Mouse (Mus musculus) midbrain, embryonic 12.5 days (tissue): ENCODE measurements at regions not wholly inside any gene's neighbourhood (a gene's known extent, or its start where the extent isn't known, plus 50 kb on each side); places are given as distances from the start of the nearest gene placed in this dataset.

Source experiments
- ATAC-seq: fragments of 200-750 bp; cut with Nextera tagmentation; 2 replicates; pipeline ENCODE4 v1.8.0; 2017; ENCODE audit warnings: low read depth, moderate TSS enrichment, moderate library complexity; ENCODE audit not compliant: low FRiP score
- H3K27ac ChIP-seq: fragments of 300-500 bp; sonication (generic); replicated peaks from 2 replicates; pipeline ENCODE4 v1.5.1; 2016; ENCODE audit warnings: mild to moderate bottlenecking
- H3K27me3 ChIP-seq: fragments of 300-500 bp; sonication (generic); 2 replicates; pipeline ENCODE4 v1.6.1; 2016; ENCODE audit warnings: mild to moderate bottlenecking
- H3K36me3 ChIP-seq: fragments of 300-500 bp; sonication (generic); 2 replicates; pipeline ENCODE4 v1.6.1; 2016
- H3K4me1 ChIP-seq: fragments of 300-500 bp; sonication (generic); 2 replicates; pipeline ENCODE4 v1.6.1; 2016
- H3K4me2 ChIP-seq: fragments of 300-500 bp; sonication (generic); replicated peaks from 2 replicates; pipeline ENCODE4 v1.6.1; 2016; ENCODE audit warnings: mild to moderate bottlenecking, moderate library complexity
- H3K4me3 ChIP-seq: fragments of 300-500 bp; sonication (generic); 2 replicates; pipeline ENCODE4 v1.5.1; 2016; ENCODE audit warnings: mild to moderate bottlenecking
- H3K9ac ChIP-seq: fragments of 300-500 bp; sonication (generic); replicated peaks from 2 replicates; pipeline ENCODE4 v1.6.1; 2016; ENCODE audit warnings: mild to moderate bottlenecking, moderate library complexity
- H3K9me3 ChIP-seq: fragments of 300-500 bp; sonication (generic); 2 replicates; pipeline ENCODE4 v1.6.1; 2016; ENCODE audit warnings: mild to moderate bottlenecking
- WGBS: fragments of 180-500 bp; shearing (Covaris S2); methylation state at CpG from one replicate; pipeline ENCODE4 v1.1.7; 2016; 5-methylcytosine and 5-hydroxymethylcytosine counted together

GRCm38 (mm10) chr2:159053534-159053933, 258.9 kb downstream of the Dhx35 start:
- H3K27ac ChIP-seq: no peak overlapping the region
- H3K4me2 ChIP-seq: no peak overlapping the region
- peaks cover 8% of the 10 kb centered on the region; the same call in 1 of the 2 replicates for H3K4me1 ChIP-seq
- no peaks in the 10 kb centered on the region for H3K36me3 ChIP-seq
- no peak overlapping the region for H3K4me3 ChIP-seq
- H3K27me3 ChIP-seq: no peaks in the 10 kb centered on the region; the same call in 1 of the 2 replicates
- H3K9me3 ChIP-seq: no peaks in the 10 kb centered on the region
- no peak overlapping the region for H3K9ac ChIP-seq
- ATAC-seq: 0 out of 2 replicates have a peak, but pooled peaks have one; percentile 27
- 65% methylated on average over 10 of the region's 10 CpGs for WGBS

- Histone ChIP-seq H3K9me3 (no peaks in the 10 kb centered on the region), H3K4me1 (peaks cover 8% of the 10 kb centered on the region; the same call in 1 of the 2 replicates), H3K9ac (no peak overlapping the region), H3K27ac (no peak overlapping the region), H3K27me3 (no peaks in the 10 kb centered on the region; the same call in 1 of the 2 replicates), H3K4me3 (no peak overlapping the region), H3K36me3 (no peaks in the 10 kb centered on the region), H3K4me2 (no peak overlapping the region)
- peak; percentile 69 for ATAC-seq
- WGBS: 66% methylated on average over 4 of the region's 4 CpGs
Measured at GRCm38 (mm10) chr2:159053936-159054335, 259.3 kb downstream of the Dhx35 start.

GRCm38 (mm10) chr2:159054451-159054850, 259.8 kb downstream of the Dhx35 start:
- ATAC-seq: no peak
- no peak overlapping the region for H3K4me2 ChIP-seq

GRCm38 (mm10) chr2:159055780-159056179, 261.2 kb downstream of the Dhx35 start:
- H3K27me3 ChIP-seq: no peaks in the 10 kb centered on the region; the same call in 1 of the 2 replicates
- no peak overlapping the region for H3K4me2 ChIP-seq
- H3K27ac ChIP-seq: no peak overlapping the region
- no peak for ATAC-seq
- no peaks in the 10 kb centered on the region for H3K9me3 ChIP-seq
- WGBS: 63% methylated on average over 6 of the region's 6 CpGs
- H3K36me3 ChIP-seq: no peaks in the 10 kb centered on the region
- no peak overlapping the region for H3K9ac ChIP-seq
- peaks cover 8% of the 10 kb centered on the region; the same call in 1 of the 2 replicates for H3K4me1 ChIP-seq
- H3K4me3 ChIP-seq: no peak overlapping the region

More at GRCm38 (mm10) chr2:159054451-159054850, 259.8 kb downstream of the Dhx35 start:
- Histone ChIP-seq H3K4me1 (peaks cover 8% of the 10 kb centered on the region; the same call in 1 of the 2 replicates), H3K9me3 (no peaks in the 10 kb centered on the region), H3K36me3 (no peaks in the 10 kb centered on the region), H3K9ac (no peak overlapping the region), H3K27me3 (no peaks in the 10 kb centered on the region; the same call in 1 of the 2 replicates), H3K27ac (no peak overlapping the region), H3K4me3 (no peak overlapping the region)
- 82% methylated on average over 3 of the region's 3 CpGs for WGBS

GRCm38 (mm10) chr2:159056960-159057359, 262.4 kb downstream of the Dhx35 start:
- Histone ChIP-seq H3K4me2 (no peak overlapping the region), H3K27me3 (no peaks in the 10 kb centered on the region; the same call in 1 of the 2 replicates), H3K4me3 (no peak overlapping the region), H3K4me1 (peaks cover 8% of the 10 kb centered on the region; the same call in 1 of the 2 replicates), H3K9ac (no peak overlapping the region), H3K27ac (no peak overlapping the region), H3K36me3 (no peaks in the 10 kb centered on the region), H3K9me3 (no peaks in the 10 kb centered on the region)
- 86% methylated on average over 3 of the region's 3 CpGs for WGBS
- ATAC-seq: no peak

- H3K4me1 ChIP-seq: peaks cover 8% of the 10 kb centered on the region; the same call in 1 of the 2 replicates
- no peaks in the 10 kb centered on the region for H3K36me3 ChIP-seq
- ATAC-seq: no peak
- H3K27me3 ChIP-seq: no peaks in the 10 kb centered on the region; the same call in 1 of the 2 replicates
- H3K4me2 ChIP-seq: no peak overlapping the region
- H3K27ac ChIP-seq: no peak overlapping the region
- no peak overlapping the region for H3K4me3 ChIP-seq
- 87% methylated on average over 5 of the region's 5 CpGs for whole genome bisulfite sequencing
- H3K9me3 ChIP-seq: no peaks in the 10 kb centered on the region
- no peak overlapping the region for H3K9ac ChIP-seq
Measured at GRCm38 (mm10) chr2:159057506-159057905, 262.9 kb downstream of the Dhx35 start.

GRCm38 (mm10) chr2:159062266-159062665, 267.7 kb downstream of the Dhx35 start:
- no peak overlapping the region for H3K27ac ChIP-seq
- no peak overlapping the region for H3K4me2 ChIP-seq
- WGBS: 85% methylated on average over 2 of the region's 2 CpGs
- H3K4me3 ChIP-seq: no peak overlapping the region
- no peaks in the 10 kb centered on the region; the same call in 1 of the 2 replicates for H3K27me3 ChIP-seq
- H3K4me1 ChIP-seq: no peaks in the 10 kb centered on the region
- H3K36me3 ChIP-seq: no peaks in the 10 kb centered on the region
- H3K9me3 ChIP-seq: no peaks in the 10 kb centered on the region
- no peak overlapping the region for H3K9ac ChIP-seq
- ATAC-seq: no peak

- no peak overlapping the region for H3K4me3 ChIP-seq
- H3K4me1 ChIP-seq: no peaks in the 10 kb centered on the region
- H3K4me2 ChIP-seq: no peak overlapping the region
- WGBS: 86% methylated on average over 2 of the region's 2 CpGs
- H3K9ac ChIP-seq: no peak overlapping the region
- H3K36me3 ChIP-seq: no peaks in the 10 kb centered on the region
- H3K27ac ChIP-seq: no peak overlapping the region
- no peaks in the 10 kb centered on the region for H3K9me3 ChIP-seq
- no peaks in the 10 kb centered on the region; the same call in 1 of the 2 replicates for H3K27me3 ChIP-seq
- no peak for ATAC-seq
Measured at GRCm38 (mm10) chr2:159062666-159063065, 268.1 kb downstream of the Dhx35 start.

GRCm38 (mm10) chr2:159064403-159064970, 269.9 kb downstream of the Dhx35 start:
- Histone ChIP-seq H3K9me3 (no peaks in the 10 kb centered on the region), H3K4me3 (no peak overlapping the region), H3K4me1 (peaks cover 5% of the 10 kb centered on the region; the same call in 1 of the 2 replicates), H3K27ac (no peak overlapping the region), H3K27me3 (no peaks in the 10 kb centered on the region; the same call in 1 of the 2 replicates), H3K4me2 (no peak overlapping the region), H3K36me3 (no peaks in the 10 kb centered on the region), H3K9ac (no peak overlapping the region)
- no peak for ATAC-seq
- WGBS: 66% methylated on average over 9 of the region's 9 CpGs

- no peaks in the 10 kb centered on the region for H3K36me3 ChIP-seq
- no peak overlapping the region for H3K4me2 ChIP-seq
- no peak overlapping the region for H3K27ac ChIP-seq
- no peak overlapping the region for H3K4me3 ChIP-seq
- WGBS: 57% methylated on average over 7 of the region's 7 CpGs
- no peak overlapping the region for H3K9ac ChIP-seq
- no peaks in the 10 kb centered on the region; the same call in 1 of the 2 replicates for H3K27me3 ChIP-seq
- no peak for ATAC-seq
- H3K9me3 ChIP-seq: no peaks in the 10 kb centered on the region
- H3K4me1 ChIP-seq: peaks cover 5% of the 10 kb centered on the region; the same call in 1 of the 2 replicates
Measured at GRCm38 (mm10) chr2:159067506-159067905, 272.9 kb downstream of the Dhx35 start.

- Histone ChIP-seq H3K27ac (no peak overlapping the region), H3K27me3 (no peaks in the 10 kb centered on the region; the same call in 1 of the 2 replicates), H3K9me3 (no peaks in the 10 kb centered on the region), H3K4me2 (no peak overlapping the region), H3K4me1 (peaks cover 5% of the 10 kb centered on the region; the same call in 1 of the 2 replicates), H3K9ac (no peak overlapping the region), H3K36me3 (no peaks in the 10 kb centered on the region), H3K4me3 (no peak overlapping the region)
- 43% methylated on average over 7 of the region's 7 CpGs for WGBS
- ATAC-seq: no peak
Measured at GRCm38 (mm10) chr2:159068303-159069020, 273.9 kb downstream of the Dhx35 start.

GRCm38 (mm10) chr2:159069180-159069579, 274.6 kb downstream of the Dhx35 start:
- WGBS: 17% methylated on average over 6 of the region's 6 CpGs
- H3K9me3 ChIP-seq: no peaks in the 10 kb centered on the region
- H3K9ac ChIP-seq: no peak overlapping the region
- no peaks in the 10 kb centered on the region; the same call in 1 of the 2 replicates for H3K27me3 ChIP-seq
- H3K27ac ChIP-seq: no peak overlapping the region
- H3K36me3 ChIP-seq: no peaks in the 10 kb centered on the region
- H3K4me2 ChIP-seq: no peak overlapping the region
- ATAC-seq: no peak
- peaks cover 5% of the 10 kb centered on the region; the same call in 1 of the 2 replicates for H3K4me1 ChIP-seq
- no peak overlapping the region for H3K4me3 ChIP-seq
